Mouse (Mus musculus): ENCODE measurements at regions not wholly inside any gene's neighbourhood (a gene's known extent, or its start where the extent isn't known, plus 50 kb on each side); places are given as distances from the start of the nearest gene placed in this dataset.

- DNase-seq (ENCODE audit: low spot score in 2 of 2), result no peak
Observed at GRCm38 (mm10) chr4:39926021-39926591, 216.8 kb upstream of the Aco1 start.

- DNase-seq (ENCODE audit: low spot score in 2 of 2), result no peak
Observed at GRCm38 (mm10) chr4:39926594-39926993, 216.3 kb upstream of the Aco1 start.

GRCm38 (mm10) chr4:39928491-39928890, 214.4 kb upstream of the Aco1 start:
- no peak for DNase-seq (ENCODE audit: low spot score in 2 of 2)

- no peak for DNase-seq (ENCODE audit: low spot score in 2 of 2)
Observed at GRCm38 (mm10) chr4:39934025-39934708, 208.7 kb upstream of the Aco1 start.

- no peak for DNase-seq (ENCODE audit: low spot score in 2 of 2)
Observed at GRCm38 (mm10) chr4:39958687-39959086, 184.2 kb upstream of the Aco1 start.

GRCm38 (mm10) chr4:39967938-39968337, 174.9 kb upstream of the Aco1 start:
- no peak for DNase-seq (ENCODE audit: low spot score in 2 of 2)

- DNase-seq (ENCODE audit: low spot score in 2 of 2), result no peak
Observed at GRCm38 (mm10) chr4:39991358-39991757, 151.5 kb upstream of the Aco1 start.

- DNase-seq (ENCODE audit: low spot score in 2 of 2), result no peak
Observed at GRCm38 (mm10) chr4:39991851-39992250, 151.0 kb upstream of the Aco1 start.

- no peak for DNase-seq (ENCODE audit: low spot score in 2 of 2)
Observed at GRCm38 (mm10) chr4:39998771-39999422, 144.0 kb upstream of the Aco1 start.

GRCm38 (mm10) chr4:40014666-40015065, 128.2 kb upstream of the Aco1 start:
- peak in 1 of 2 experiments; percentile 13 for DNase-seq (ENCODE audit: low spot score in 2 of 2)

GRCm38 (mm10) chr4:40016856-40017255, 126.0 kb upstream of the Aco1 start:
- no peak for DNase-seq (ENCODE audit: low spot score in 2 of 2)

GRCm38 (mm10) chr4:40018208-40018607, 124.7 kb upstream of the Aco1 start:
- DNase-seq (ENCODE audit: low spot score in 2 of 2), result no peak

- no peak for DNase-seq (ENCODE audit: low spot score in 2 of 2)
Observed at GRCm38 (mm10) chr4:40031361-40031760, 111.5 kb upstream of the Aco1 start.

- no peak for DNase-seq (ENCODE audit: low spot score in 2 of 2)
Observed at GRCm38 (mm10) chr4:40047846-40048245, 95.0 kb upstream of the Aco1 start.

- DNase-seq (ENCODE audit: low spot score in 2 of 2), result no peak
Observed at GRCm38 (mm10) chr4:40049086-40049485, 93.8 kb upstream of the Aco1 start.

- DNase-seq (ENCODE audit: low spot score in 2 of 2), result no peak
Observed at GRCm38 (mm10) chr4:40051848-40052247, 91.0 kb upstream of the Aco1 start.

GRCm38 (mm10) chr4:40053391-40053790, 89.5 kb upstream of the Aco1 start:
- DNase-seq (ENCODE audit: low spot score in 2 of 2), result no peak

- peak; percentile 2 to 3 for DNase-seq (ENCODE audit: low spot score in 2 of 2)
Observed at GRCm38 (mm10) chr4:40063751-40064456, 79.0 kb upstream of the Aco1 start.

GRCm38 (mm10) chr4:40064457-40064836, 78.4 kb upstream of the Aco1 start:
- DNase-seq (ENCODE audit: low spot score in 2 of 2), result no peak

GRCm38 (mm10) chr4:40070959-40071634, 71.8 kb upstream of the Aco1 start:
- no peak for DNase-seq (ENCODE audit: low spot score in 2 of 2)

- no peak for DNase-seq (ENCODE audit: low spot score in 2 of 2)
Observed at GRCm38 (mm10) chr4:40081035-40081434, 61.8 kb upstream of the Aco1 start.

- no peak for DNase-seq (ENCODE audit: low spot score in 2 of 2)
Observed at GRCm38 (mm10) chr4:40090295-40090694, 52.6 kb upstream of the Aco1 start.

Data from heart, adult 9 months (tissue).